Mouse (Mus musculus) brain, embryonic 18.5 days (tissue): Measurements from ENCODE around the gene Slc13a4.

Source experiments
- DNase-seq: peaks from one replicate; pipeline ENCODE4 v3.0.0-alpha.2; 2012; ENCODE audit warnings: low read depth, low spot score

The Slc13a4 gene

DNA sequence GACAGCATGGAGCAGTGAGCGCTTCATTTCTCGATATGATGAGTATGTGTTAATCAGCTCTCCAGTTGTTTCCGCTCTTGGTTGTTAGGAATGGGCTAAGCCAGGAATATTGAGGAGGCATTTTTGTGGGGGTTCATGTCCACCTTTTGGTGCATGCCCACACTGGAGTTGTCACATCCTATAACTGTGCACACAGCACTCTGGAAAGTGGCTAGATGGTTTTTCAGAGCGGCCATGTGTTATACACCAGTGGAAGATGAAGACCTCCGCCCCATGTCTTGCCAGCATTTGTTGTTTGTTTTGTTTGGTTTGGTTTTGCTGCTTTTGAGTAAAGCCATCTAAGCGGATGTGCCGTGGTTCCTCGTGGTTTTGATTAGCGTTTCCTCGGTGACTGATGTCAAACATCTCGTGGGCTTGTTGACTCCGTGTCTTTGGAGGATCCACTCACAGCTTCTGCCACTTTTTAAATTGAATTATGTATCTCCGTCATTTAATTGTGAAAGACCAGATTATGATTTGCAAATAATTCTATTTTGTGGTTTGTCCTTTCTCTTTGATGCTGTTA, 50.2 kb downstream of the Slc13a4 start:
- no peak for DNase-seq

DNA sequence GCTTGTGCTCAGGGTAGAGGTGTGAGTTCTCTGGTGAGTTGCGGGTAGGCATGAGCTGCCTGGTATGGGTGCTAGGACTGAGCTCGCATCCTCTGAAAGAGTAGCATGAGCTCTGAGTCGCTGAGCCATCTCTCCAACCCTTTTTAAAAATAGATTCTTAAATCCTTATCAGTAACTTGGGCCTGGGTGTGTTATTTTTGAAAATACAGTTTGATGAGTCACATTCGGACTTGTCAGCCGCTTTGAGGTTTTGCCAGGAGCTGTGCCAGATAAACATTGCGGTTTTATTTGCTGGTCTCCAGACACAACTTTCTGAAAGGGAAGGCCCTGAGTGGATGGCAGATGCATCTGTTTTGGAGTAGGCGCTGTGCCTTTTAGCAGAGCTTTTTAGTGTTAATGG, 51.2 kb downstream of the Slc13a4 start:
- no peak for DNase-seq

DNA sequence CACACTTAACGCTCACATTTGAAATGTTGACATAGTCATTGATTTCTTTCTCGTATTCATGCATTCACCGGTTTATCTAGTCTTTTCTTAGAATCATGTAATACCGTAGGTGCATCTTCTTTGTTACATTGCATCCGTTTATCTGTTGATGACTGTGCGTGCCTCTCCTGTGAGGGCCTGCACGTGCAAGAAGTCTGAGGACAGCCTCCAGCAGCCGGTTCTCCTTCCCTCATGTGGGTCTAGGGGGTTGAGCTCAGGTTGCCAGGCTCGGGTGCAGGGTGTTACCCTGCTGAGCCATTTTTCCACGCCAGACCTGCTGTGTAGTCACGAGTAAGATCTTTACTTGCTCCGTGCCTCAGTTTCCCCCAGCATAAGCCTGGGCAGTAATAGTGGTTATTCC, 52.9 kb downstream of the Slc13a4 start:
- no peak for DNase-seq

DNA sequence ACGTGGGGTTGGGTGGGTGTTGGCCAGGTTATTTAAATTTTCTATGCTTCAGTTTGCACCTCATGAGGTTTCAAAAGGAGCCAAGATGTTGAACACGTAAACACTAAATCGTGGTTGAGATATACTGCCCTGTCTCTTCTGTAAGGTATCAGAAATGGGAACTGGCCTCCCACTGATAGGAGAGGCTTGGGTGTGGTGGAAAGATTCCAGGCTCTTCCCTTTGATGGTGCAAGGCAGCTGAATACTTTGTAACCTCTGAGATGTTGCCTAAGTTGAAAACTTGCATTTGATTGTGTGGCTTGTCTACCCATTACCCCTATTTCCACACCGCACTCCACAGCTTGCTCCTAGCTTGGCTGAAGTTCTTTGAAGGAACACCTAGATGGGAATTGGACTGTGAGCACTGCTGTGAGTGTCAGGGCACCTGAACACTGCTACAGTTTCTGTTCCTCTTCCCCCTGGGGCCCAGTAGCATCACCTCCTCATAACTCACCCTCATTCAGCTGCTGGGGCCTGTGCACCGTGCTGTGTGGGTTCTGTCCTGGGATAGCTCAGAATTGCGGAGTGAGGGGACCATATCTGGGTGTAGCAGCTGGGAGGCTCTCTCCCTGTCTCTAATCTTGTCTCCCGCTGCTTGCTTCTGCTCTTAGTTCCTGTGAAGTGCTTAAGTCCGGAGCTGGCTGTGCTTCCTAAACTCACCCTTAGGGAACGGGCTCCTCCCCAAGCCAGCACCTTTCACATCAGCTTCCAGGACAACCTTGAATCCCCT, 53.6 kb downstream of the Slc13a4 start:
- DNase-seq: no peak

DNA sequence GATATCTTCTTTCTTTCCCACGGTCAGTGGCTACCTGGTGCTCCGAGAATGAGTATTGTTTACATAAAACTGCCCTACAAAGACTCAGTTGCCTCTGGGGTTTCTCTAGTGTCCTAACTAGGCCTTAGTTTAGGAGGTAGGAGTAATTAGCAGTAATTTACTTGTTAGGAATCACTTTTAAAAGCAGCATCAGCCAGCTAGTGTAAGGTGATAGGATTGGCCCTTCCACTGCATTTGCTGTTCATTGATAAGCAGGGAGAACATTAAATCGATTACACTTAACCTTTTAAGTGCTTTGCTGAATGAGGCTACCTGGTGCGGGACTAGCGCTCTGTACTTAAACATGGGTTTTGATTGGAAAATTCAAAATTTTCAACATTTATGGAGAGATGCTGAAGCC, 54.5 kb downstream of the Slc13a4 start:
- no peak for DNase-seq

DNA sequence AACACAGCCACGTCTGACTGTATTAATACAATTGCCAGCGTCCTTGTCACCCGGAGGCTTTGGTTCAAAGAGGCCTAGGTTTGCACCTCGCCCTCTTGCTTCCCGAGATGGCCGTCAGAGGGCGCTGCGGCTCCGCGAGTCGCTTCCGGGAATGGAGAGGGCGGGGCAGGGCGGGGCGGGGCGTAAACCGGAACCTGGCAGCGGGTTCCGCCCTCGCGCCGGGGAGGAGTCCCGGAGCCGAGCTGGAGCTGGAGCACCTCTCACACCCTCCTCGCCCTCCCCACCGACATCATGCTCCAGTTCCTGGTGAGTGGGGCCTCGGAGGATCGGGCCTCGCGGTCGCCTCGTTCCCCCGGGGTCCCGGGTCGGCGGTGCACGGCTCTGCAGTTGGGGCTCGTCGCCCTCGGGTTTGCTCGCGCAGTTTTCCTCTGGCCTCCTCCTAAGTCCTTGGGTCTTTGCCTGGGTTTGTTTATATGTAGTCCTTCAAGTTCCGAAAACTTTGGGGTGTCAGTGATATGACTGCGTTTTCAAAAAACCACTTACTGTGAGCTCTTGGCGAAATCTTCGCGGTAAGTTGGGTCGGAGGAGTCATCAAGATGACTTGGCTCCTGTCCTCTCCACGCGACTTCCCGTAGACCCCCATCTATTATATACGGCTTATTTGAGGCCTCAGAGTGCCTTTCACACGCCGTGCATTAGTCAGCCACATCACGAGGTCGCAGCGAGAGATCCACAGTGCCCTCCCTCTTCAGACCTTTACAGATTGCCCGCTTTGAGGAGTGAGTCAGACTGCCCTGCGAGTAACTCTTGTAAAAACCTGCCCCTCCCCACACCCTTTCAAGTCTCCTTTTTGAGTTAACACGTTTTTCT, 55.2 kb downstream of the Slc13a4 start:
- DNase-seq: peak; percentile 54

DNA sequence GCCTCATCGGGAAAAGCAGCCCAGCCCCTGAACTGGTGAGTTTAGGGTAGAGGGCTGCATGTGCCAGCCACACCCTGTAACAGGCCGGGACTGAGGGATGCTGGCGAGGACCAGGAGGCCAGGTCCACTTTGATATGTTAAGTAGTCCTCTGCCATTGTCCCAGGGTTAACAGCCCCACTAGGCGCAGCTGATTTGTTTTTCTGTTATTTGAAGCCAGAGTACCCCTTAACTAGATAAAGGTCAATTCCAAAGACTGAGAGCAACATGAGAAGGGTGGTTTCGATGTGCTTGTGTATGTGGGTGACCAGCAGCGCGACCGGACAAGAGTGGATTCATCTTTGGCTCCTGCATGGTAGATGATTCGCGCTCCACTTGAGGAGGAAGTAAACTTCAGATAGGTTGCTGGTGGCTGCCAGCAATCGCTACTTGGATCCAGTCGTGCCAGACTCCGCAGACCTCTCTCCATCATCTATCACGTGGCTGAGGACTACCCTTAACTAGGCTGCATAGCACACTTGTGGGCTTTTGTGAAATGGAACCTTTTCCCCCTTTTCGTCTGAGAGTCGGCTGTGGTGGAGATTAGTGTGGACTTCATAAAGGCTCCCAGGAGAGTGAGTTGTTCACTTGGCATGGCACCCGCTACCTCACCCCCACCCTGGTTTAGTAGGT, 56.0 kb downstream of the Slc13a4 start:
- DNase-seq: no peak

DNA sequence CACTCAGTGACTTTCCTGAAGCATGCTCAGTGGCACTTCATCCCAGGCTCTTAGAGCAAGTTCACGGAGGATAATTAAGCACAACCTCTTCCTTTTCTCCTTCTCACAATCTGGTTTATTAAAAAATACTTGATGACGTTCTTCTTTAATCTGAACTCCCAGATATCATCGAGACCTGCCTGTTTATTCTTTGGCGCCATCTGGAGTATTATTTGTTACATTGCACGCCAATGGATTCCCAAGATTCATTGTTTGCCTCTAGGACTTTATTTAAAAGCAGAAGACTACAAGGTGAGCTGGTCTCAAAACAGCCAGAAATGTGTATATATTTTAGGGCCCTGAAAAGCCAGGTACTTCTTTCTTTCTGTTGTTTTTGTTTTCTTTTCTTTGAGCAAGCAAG, 62.8 kb downstream of the Slc13a4 start:
- DNase-seq: no peak

DNA sequence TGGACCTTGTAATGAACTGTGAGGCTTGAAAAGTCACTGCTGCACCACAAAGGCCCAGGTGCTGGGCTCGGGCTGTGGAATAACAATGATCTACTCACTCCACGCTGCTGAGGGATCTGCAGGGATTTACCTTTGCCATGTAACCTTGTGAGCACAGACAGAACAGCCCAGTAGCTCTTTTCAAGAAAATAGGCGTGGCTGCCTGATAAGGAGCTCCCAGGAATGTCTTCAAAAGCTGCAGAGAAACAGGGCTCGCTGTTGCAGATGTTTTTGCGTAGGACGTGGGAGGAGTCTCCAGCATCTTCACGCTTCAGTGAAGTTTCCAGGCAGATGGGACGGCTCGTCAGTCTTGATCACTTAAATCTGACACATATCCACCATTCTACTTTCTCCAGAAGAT, 63.9 kb downstream of the Slc13a4 start:
- no peak for DNase-seq

DNA sequence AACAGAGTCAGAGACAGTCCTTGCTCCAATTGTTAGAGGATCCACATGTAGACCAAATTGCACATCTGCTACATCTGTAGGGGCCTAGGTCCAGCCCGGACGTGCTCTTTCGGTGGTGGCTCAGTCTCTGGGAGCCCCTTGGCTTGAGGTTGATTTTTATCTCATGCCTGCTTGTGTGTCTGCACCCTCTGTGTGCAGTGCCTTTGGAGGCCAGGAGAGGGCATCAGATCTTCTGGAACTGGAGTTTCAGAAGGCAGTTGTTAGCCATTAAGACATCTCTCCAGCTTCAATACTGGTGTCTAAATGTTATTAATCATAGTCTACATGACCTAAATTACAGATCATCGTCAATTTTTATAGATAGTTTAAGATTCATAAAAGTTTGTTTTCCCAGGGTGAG, 64.7 kb downstream of the Slc13a4 start:
- no peak for DNase-seq

DNA sequence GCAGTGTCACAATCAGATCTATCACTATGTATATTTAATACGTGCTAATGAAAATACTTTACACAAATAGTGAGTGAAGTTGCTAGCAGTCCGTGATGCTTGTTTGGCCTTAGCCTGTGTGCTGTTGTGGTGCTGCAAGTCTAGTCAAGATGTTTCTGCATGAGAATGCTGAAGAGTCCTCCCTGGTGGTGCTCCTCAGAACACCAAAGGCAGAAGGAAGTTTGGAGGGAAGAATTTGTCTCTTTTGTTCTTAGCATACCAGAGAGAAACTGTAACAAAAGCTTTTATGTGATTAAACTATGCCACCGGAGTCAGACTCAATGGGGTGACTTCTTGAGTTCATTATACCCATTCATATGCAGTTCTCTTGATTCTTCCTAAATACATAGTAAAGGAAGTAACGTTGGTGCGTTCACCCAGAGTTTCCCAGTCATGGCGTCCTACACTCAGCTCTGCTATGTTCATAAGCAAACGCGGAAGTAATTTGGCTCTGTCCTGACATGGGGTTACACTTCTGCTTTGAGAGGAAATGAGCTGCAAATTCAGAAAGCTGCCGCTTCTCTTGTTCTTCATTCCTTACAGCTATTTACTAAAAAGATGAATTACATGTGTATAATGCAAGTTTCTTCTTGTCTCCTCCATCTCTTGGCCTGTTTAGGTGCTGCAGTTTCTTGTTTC, 71.7 kb downstream of the Slc13a4 start:
- DNase-seq: no peak

DNA sequence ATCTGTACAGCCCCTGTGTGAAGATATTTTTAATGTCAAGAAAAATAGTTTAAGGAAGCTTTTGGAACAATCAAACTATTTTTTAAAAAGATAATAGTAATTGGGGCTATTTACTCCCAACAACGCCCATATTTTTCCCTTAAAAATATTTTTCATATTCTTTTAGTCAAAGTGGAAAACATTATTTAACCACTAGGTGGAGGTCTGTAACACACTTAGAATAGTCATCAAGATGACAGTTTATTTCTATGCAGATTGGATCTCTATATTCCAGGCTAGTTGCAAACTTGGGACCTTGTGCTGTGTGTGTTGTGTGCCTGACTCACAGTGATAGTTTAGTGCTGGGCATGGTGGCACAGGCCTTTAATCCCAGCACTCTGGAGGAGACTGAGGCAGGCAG, 78.5 kb downstream of the Slc13a4 start:
- DNase-seq: no peak

DNA sequence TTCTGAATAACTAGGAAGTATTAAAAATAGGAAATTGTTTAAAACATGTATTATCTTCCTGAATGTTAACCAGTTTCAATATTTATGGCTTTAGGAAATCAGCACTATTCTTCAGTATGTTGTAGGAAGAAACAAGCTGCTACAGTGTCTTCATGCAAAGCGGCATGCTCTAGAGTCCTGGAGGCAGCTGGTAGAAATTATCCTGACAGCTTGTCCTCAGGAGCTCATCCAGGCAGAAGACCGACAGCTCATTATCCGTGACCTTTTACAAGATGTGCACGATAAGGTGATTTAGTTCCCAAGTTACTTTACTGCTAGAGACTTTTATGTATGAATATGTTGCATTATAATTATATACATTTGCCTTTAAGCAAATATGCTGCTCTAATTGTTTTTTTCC, 82.2 kb downstream of the Slc13a4 start:
- DNase-seq: no peak
